Mouse (Mus musculus) megakaryocyte, embryonic 14.5 days (primary cell): ENCODE measurements around the gene 6820408C15Rik.

Experiments
- FLI1 ChIP-seq: IDR thresholded peaks from 2 replicates; pipeline ENCODE4 v1.6.1; 2012; ENCODE audit warnings: low read length, inconsistent platforms, mixed read lengths
- GATA1 ChIP-seq: IDR thresholded peaks from 3 replicates; pipeline ENCODE4 v1.6.1; 2012; ENCODE audit warnings: mixed read lengths, low read length, inconsistent platforms, borderline replicate concordance

DNA sequence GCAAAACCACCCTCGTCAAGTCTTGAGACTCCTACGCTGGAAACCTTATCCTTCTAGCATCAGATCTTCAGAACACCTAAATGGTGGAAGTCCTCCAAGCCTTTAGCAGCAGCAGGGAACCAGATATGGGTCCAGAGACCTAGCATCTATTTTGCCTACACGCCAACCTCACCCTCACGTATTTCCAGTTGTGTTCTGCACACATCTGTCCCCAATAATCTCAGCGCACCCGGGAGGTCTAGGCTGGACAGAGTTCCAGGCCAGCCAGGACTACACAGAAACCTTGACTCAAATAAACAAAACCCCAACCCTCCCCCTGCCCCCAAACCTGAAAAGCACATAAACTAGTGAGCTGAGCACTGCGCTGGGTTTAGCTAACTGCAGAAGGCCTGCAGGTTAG, 3.9 kb upstream of the 6820408C15Rik start:
- TF ChIP-seq GATA1, result no peak
- no peak for TF ChIP-seq FLI1
